ENCODE assay signal across 18 mouse cellular contexts in genomic region chrX:80220754-80221153, GRCm38 (mm10).
"Had no signal": no experiment of that assay in that cellular context is flagged by ENCODE, and none has a peak within 500 bp of the region (broad histone marks: within the 10 kb centered on the region; RNA-seq: fewer than 3 reads in every experiment).

No protein-coding gene starts in this region.

- H3K27ac ChIP-seq: kidney, postnatal 0 days; layer of hippocampus, adult 2 months; left cerebral cortex, adult 2 months; liver, embryonic 14.5 days; macrophage; midbrain, embryonic 10.5 days; midbrain, embryonic 13.5 days; neural tube, embryonic 13.5 days; stomach, postnatal 0 days had no signal

- DNase-seq: kidney, adult 2 months; kidney, postnatal 25 days; layer of hippocampus, adult 9-11 months; liver, postnatal 0 days; lung, embryonic 14.5 days; thymus, adult 2 months; thymus, postnatal 14 days; thymus, postnatal 4 days had no signal

- H3K9ac ChIP-seq: liver, embryonic 14.5 days; liver, postnatal 0 days; lung, embryonic 14.5 days; midbrain, embryonic 13.5 days; neural tube, embryonic 13.5 days had no signal

- H3K36me3 ChIP-seq: midbrain, embryonic 10.5 days; midbrain, embryonic 13.5 days; neural tube, embryonic 13.5 days had no signal

- H3K4me3 ChIP-seq: layer of hippocampus, adult 2 months; left cerebral cortex, adult 2 months; midbrain, embryonic 10.5 days; midbrain, embryonic 13.5 days; myocyte; neural tube, embryonic 13.5 days had no signal

- H3K4me1 ChIP-seq: midbrain, embryonic 10.5 days; midbrain, embryonic 13.5 days; neural tube, embryonic 13.5 days had no signal

- H3K9me3 ChIP-seq: neural tube, embryonic 13.5 days had no signal
